9 mouse cellular contexts compared by ENCODE assay signal in genomic region chr13:54055448-54055861, GRCm38 (mm10). TPM values are rescaled to one million over a fixed set of nuclear protein-coding genes. Genes with fewer than 3 reads are reported as not detected.
DNase-seq lines count a peak whose midpoint lies in the region; ATAC-seq and TF ChIP-seq lines count a peak whose summit lies in the region.
"Had no signal": no experiment of that assay in that cellular context is flagged by ENCODE, and none has a peak within 500 bp of the region (broad histone marks: within the 10 kb centered on the region; RNA-seq: fewer than 3 reads in every experiment).

TSS of gene Drd1 (minus strand) at chr13:54055705.

- H3K4me1 ChIP-seq in cortical plate, adult 2 months (ENCODE audit: control insufficient read depth, insufficient read depth, low read length) = no peaks in the 10 kb centered on the region
- no peaks in the 10 kb centered on the region for H3K4me1 ChIP-seq in intestine, postnatal 0 days (replicated peaks; ENCODE audit: control insufficient read depth, insufficient read depth, low read length)
- H3K4me1 ChIP-seq in limb, embryonic 10.5 days = peaks cover 15% of the 10 kb centered on the region
- H3K4me1 ChIP-seq in midbrain, embryonic 12.5 days = peaks cover 9% of the 10 kb centered on the region

- peak; percentile 51 for TF ChIP-seq CTCF in cortical plate, adult 2 months (IDR thresholded peaks at IDR 0.05; ENCODE audit: extremely low read depth, insufficient read depth, low read length)
- TF ChIP-seq CTCF in intestine, postnatal 0 days (IDR thresholded peaks at IDR 0.05; ENCODE audit: low read depth) = peak; percentile 89

- peak within 1 kb of the TSS; percentile 68 for H3K4me3 ChIP-seq in cortical plate, adult 2 months (ENCODE audit: insufficient read depth, low read length)
- H3K4me3 ChIP-seq in intestine, postnatal 0 days (ENCODE audit: low read depth, low read length) = peak within 1 kb of the TSS; percentile 37
- H3K4me3 ChIP-seq in limb, embryonic 10.5 days = peak within 1 kb of the TSS; percentile 59
- H3K4me3 ChIP-seq in midbrain, embryonic 12.5 days = peak within 1 kb of the TSS; percentile 53
- H3K4me3 ChIP-seq: myocyte had no signal

- no peaks in the 10 kb centered on the region for H3K9me3 ChIP-seq in intestine, postnatal 0 days (ENCODE audit: control insufficient read depth)
- H3K9me3 ChIP-seq in limb, embryonic 10.5 days (replicated peaks) = no peaks in the 10 kb centered on the region
- H3K9me3 ChIP-seq in midbrain, embryonic 12.5 days = no peaks in the 10 kb centered on the region

- H3K27ac ChIP-seq in cortical plate, adult 2 months (ENCODE audit: insufficient read depth, low read length) = peak within 1 kb of the TSS; percentile 69
- H3K27ac ChIP-seq in intestine, postnatal 0 days (ENCODE audit: low read depth, low read length) = no peak within 1 kb of the TSS
- H3K27ac ChIP-seq in limb, embryonic 10.5 days = no peak within 1 kb of the TSS
- no peak within 1 kb of the TSS for H3K27ac ChIP-seq in midbrain, embryonic 12.5 days (replicated peaks)

- H3K9ac ChIP-seq in intestine, postnatal 0 days (ENCODE audit: low read depth, low read length) = 0 out of 2 replicates have a peak within 1 kb of the TSS, but pooled peaks have one; percentile 1
- H3K9ac ChIP-seq in midbrain, embryonic 12.5 days (replicated peaks) = peak within 1 kb of the TSS; percentile 53

- H3K36me3 ChIP-seq in intestine, postnatal 0 days (ENCODE audit: control insufficient read depth, insufficient read depth) = no peaks in the 10 kb centered on the region
- no peaks in the 10 kb centered on the region for H3K36me3 ChIP-seq in limb, embryonic 10.5 days
- H3K36me3 ChIP-seq in midbrain, embryonic 12.5 days = no peaks in the 10 kb centered on the region

- TF ChIP-seq POLR2A in cortical plate, adult 2 months (IDR thresholded peaks at IDR 0.05; ENCODE audit: extremely low read depth, insufficient read depth, low read length) = no peak

- no peak for ATAC-seq in intestine, postnatal 0 days
- ATAC-seq in midbrain, embryonic 12.5 days (ENCODE audit: low FRiP score, low read depth) = peak; percentile 71
- no peak for ATAC-seq in activated CD4-positive, CD25-positive, alpha-beta regulatory T cell, adult 4 months

- peaks cover 28% of the 10 kb centered on the region for H3K27me3 ChIP-seq in intestine, postnatal 0 days (replicated peaks; ENCODE audit: control insufficient read depth, insufficient read depth, low read length)
- H3K27me3 ChIP-seq in limb, embryonic 10.5 days (ENCODE audit: low read depth, poor library complexity, severe bottlenecking) = peaks cover 60% of the 10 kb centered on the region
- H3K27me3 ChIP-seq in midbrain, embryonic 12.5 days = peaks cover 40% of the 10 kb centered on the region

- 1% methylated on average over 31 of the region's 31 CpGs for WGBS in intestine, postnatal 0 days
- WGBS in limb, embryonic 10.5 days = under 1% methylated on average over 31 of the region's 31 CpGs
- under 1% methylated on average over 31 of the region's 31 CpGs for WGBS in midbrain, embryonic 12.5 days

- peak within 1 kb of the TSS; percentile 67 for H3K4me2 ChIP-seq in intestine, postnatal 0 days (replicated peaks; ENCODE audit: low read depth)
- peak within 1 kb of the TSS; percentile 98 for H3K4me2 ChIP-seq in midbrain, embryonic 12.5 days (replicated peaks)

- peak; percentile 54 to 85 for DNase-seq in adrenal gland, adult (ENCODE audit: inconsistent age in 2 of 2, low spot score in 1 of 2)
- peak; percentile 49 for DNase-seq in gastrocnemius, postnatal 25 days
- peak; percentile 84 for DNase-seq in limb, embryonic 10.5 days (ENCODE audit: low spot score)
- DNase-seq in spleen, adult 12 weeks (ENCODE audit: low spot score) = peak; percentile 4

RNA-seq across cellular contexts. Expression of gene Drd1, which starts in this region (rescaled TPM):
- polyA plus RNA-seq in cortical plate, adult 2 months (2012; rRNA removed) = 4.8 and 16.2 TPM in 2 replicates
- under 1 TPM; 0.08 to 0.11 TPM for total RNA-seq in gastrocnemius, postnatal 25 days (2021)
- polyA plus RNA-seq in intestine, postnatal 0 days (2015; fragmentation: Nextera tagmentation; extraction: Ambion mirVana) = 0.04 and 0.20 TPM in 2 replicates
- polyA plus RNA-seq in limb, embryonic 10.5 days (2016; fragmentation: Nextera tagmentation; extraction: Ambion mirVana) = not detected in 2 replicates
- 0.75 and 0.88 TPM in 2 replicates for polyA plus RNA-seq in midbrain, embryonic 12.5 days (2016; fragmentation: Nextera tagmentation; extraction: Ambion mirVana)
- polyA plus RNA-seq in activated CD4-positive, CD25-positive, alpha-beta regulatory T cell, adult 4 months (2017; shearing (Covaris generic)) = not detected
- polyA plus RNA-seq: myocyte had no signal

Comparison
In these comparisons a context has a peak if more than half of its experiments do, and no peak if none do; other contexts are left out.
1. Peak in DNase-seq in gastrocnemius, postnatal 25 days; RNA of the gene not detected or under 1 TPM.
2. Peak in DNase-seq and H3K4me3 ChIP-seq in limb, embryonic 10.5 days; RNA of the gene not detected or under 1 TPM.
3. Peak in ATAC-seq, H3K4me3 ChIP-seq, H3K9ac ChIP-seq and H3K4me2 ChIP-seq in midbrain, embryonic 12.5 days; RNA of the gene not detected or under 1 TPM.
4. DNase-seq: peak in every context shown above with its lines; median percentile 84 in limb, embryonic 10.5 days; 70 in adrenal gland, adult; 49 in gastrocnemius, postnatal 25 days; 4 in spleen, adult 12 weeks.